7 mouse cellular contexts compared by ENCODE assay signal in the genomic region with DNA sequence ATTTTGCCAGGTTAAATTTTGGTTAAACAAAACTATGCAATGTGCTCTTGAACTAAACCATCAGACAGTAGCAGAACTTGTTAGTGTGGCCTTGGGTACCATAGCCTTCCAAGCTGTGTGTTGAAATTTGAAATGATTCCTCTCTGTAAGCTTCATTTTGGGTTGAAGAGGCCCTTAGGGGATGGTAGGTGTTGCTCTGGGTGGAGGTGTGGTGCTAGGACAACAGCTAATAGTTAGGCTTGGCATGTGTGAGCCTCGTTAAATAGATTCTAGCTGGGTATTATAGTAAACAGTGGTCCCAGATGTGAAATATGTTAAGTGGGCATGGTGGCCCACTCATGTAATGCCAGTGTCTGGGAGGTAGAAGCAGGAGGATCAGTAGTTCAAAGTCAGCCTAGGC. TPM values are rescaled to one million over a fixed set of nuclear protein-coding genes. Genes with fewer than 3 reads are reported as not detected.
DNase-seq lines count a peak whose midpoint lies in the region; ATAC-seq and TF ChIP-seq lines count a peak whose summit lies in the region.

No protein-coding gene starts in this region.

- no peak for TF ChIP-seq EP300 in stomach, postnatal 0 days (optimal IDR thresholded peaks at IDR 0.05)

- ATAC-seq in megakaryocyte, adult 5-6 weeks (ENCODE audit: poor library complexity, severe bottlenecking): no peak
- no peak for ATAC-seq in limb, embryonic 13.5 days (ENCODE audit: low FRiP score, low read depth)
- no peak for ATAC-seq in stomach, postnatal 0 days (ENCODE audit: low FRiP score, low TSS enrichment)

- H3K27ac ChIP-seq in forebrain, embryonic 10.5 days: peak overlapping the region; percentile 97
- H3K27ac ChIP-seq in limb, embryonic 13.5 days: no peak overlapping the region
- H3K27ac ChIP-seq in stomach, postnatal 0 days (replicated peaks): 0 out of 2 replicates have a peak overlapping the region, but pooled peaks have one; percentile 3

- 40% methylated on average over 1 of the region's 1 CpGs for WGBS in forebrain, embryonic 10.5 days
- 13% methylated on average over 1 of the region's 1 CpGs for WGBS in limb, embryonic 13.5 days
- 16% methylated on average over 1 of the region's 1 CpGs for WGBS in stomach, postnatal 0 days

- H3K36me3 ChIP-seq in megakaryocyte, embryonic 14.5 days (replicated peaks; ENCODE audit: low read length): peaks cover 44% of the 10 kb centered on the region
- H3K36me3 ChIP-seq in forebrain, embryonic 10.5 days (replicated peaks): peaks cover 52% of the 10 kb centered on the region
- H3K36me3 ChIP-seq in limb, embryonic 13.5 days: peaks cover 41% of the 10 kb centered on the region
- peaks cover 14% of the 10 kb centered on the region for H3K36me3 ChIP-seq in stomach, postnatal 0 days (ENCODE audit: control insufficient read depth, insufficient read depth, low read length)

- peak overlapping the region; percentile 92 for H3K9ac ChIP-seq in limb, embryonic 13.5 days
- peak overlapping the region; percentile 86 for H3K9ac ChIP-seq in stomach, postnatal 0 days (ENCODE audit: low read length)

- H3K9me3 ChIP-seq in megakaryocyte, embryonic 14.5 days: no peaks in the 10 kb centered on the region
- H3K9me3 ChIP-seq in forebrain, embryonic 10.5 days: no peaks in the 10 kb centered on the region
- no peaks in the 10 kb centered on the region for H3K9me3 ChIP-seq in limb, embryonic 13.5 days
- H3K9me3 ChIP-seq in stomach, postnatal 0 days (ENCODE audit: control insufficient read depth, low read length): no peaks in the 10 kb centered on the region

- TF ChIP-seq CTCF in stomach, postnatal 0 days (IDR thresholded peaks at IDR 0.05; ENCODE audit: low read depth): no peak

- H3K27me3 ChIP-seq in megakaryocyte, embryonic 14.5 days (replicated peaks): no peaks in the 10 kb centered on the region
- H3K27me3 ChIP-seq in forebrain, embryonic 10.5 days (ENCODE audit: poor library complexity, severe bottlenecking): no peaks in the 10 kb centered on the region
- H3K27me3 ChIP-seq in limb, embryonic 13.5 days: no peaks in the 10 kb centered on the region
- no peaks in the 10 kb centered on the region for H3K27me3 ChIP-seq in stomach, postnatal 0 days (ENCODE audit: control insufficient read depth, insufficient read depth, low read length)

- H3K4me1 ChIP-seq in megakaryocyte, embryonic 14.5 days: peaks cover 58% of the 10 kb centered on the region
- peaks cover 29% of the 10 kb centered on the region for H3K4me1 ChIP-seq in forebrain, embryonic 10.5 days
- H3K4me1 ChIP-seq in limb, embryonic 13.5 days: peaks cover 28% of the 10 kb centered on the region
- no peaks in the 10 kb centered on the region for H3K4me1 ChIP-seq in stomach, postnatal 0 days (replicated peaks; ENCODE audit: control insufficient read depth, insufficient read depth)

- peak overlapping the region; percentile 97 for H3K4me2 ChIP-seq in limb, embryonic 13.5 days (replicated peaks)
- peak overlapping the region; percentile 61 for H3K4me2 ChIP-seq in stomach, postnatal 0 days (replicated peaks; ENCODE audit: low read depth)

- peak overlapping the region; percentile 93 for H3K4me3 ChIP-seq in megakaryocyte, embryonic 14.5 days (replicated peaks)
- H3K4me3 ChIP-seq in forebrain, embryonic 10.5 days: peak overlapping the region; percentile 85
- peak overlapping the region; percentile 89 for H3K4me3 ChIP-seq in limb, embryonic 13.5 days
- H3K4me3 ChIP-seq in stomach, postnatal 0 days (ENCODE audit: low read depth, low read length): peak overlapping the region; percentile 60

- DNase-seq in forebrain, embryonic 10.5 days (ENCODE audit: extremely low spot score, low spot score): no peak
- DNase-seq in stomach, postnatal 0 days (ENCODE audit: low spot score): no peak
- DNase-seq in MN1 (ENCODE audit: low spot score): no peak
- DNase-seq in cerebellum, postnatal 25 days: no peak

RNA-seq across cellular contexts. Expression of a gene that starts 1.1 kb away (rescaled TPM):
- 47.3 and 75.6 TPM in 2 replicates for polyA plus RNA-seq in megakaryocyte, embryonic 14.5 days (2012; ENCODE audit: insufficient read depth, low replicate concordance)
- total RNA-seq in megakaryocyte, adult 5-6 weeks (2015): 891 and 940 TPM in 2 replicates
- 1,387 and 1,407 TPM in 2 replicates for total RNA-seq in megakaryocyte, adult 5-6 weeks (2017)
- polyA plus RNA-seq in forebrain, embryonic 10.5 days (2016; fragmentation: Nextera tagmentation; extraction: Ambion mirVana): 761 and 771 TPM in 2 replicates
- polyA plus RNA-seq in limb, embryonic 13.5 days (2015; fragmentation: Nextera tagmentation; extraction: Ambion mirVana): 780 and 782 TPM in 2 replicates
- 760 and 770 TPM in 2 replicates for polyA plus RNA-seq in stomach, postnatal 0 days (2015; fragmentation: Nextera tagmentation; extraction: Ambion mirVana)

RNA-seq across cellular contexts. Expression of a gene that starts 6.5 kb away (rescaled TPM):
- polyA plus RNA-seq in megakaryocyte, embryonic 14.5 days (2012; ENCODE audit: insufficient read depth, low replicate concordance): 0.99 and 1.0 TPM in 2 replicates
- total RNA-seq in megakaryocyte, adult 5-6 weeks (2015): 14.9 and 18.9 TPM in 2 replicates
- total RNA-seq in megakaryocyte, adult 5-6 weeks (2017): 25.0 TPM in 2 replicates
- polyA plus RNA-seq in forebrain, embryonic 10.5 days (2016; fragmentation: Nextera tagmentation; extraction: Ambion mirVana): 16.5 and 18.2 TPM in 2 replicates
- polyA plus RNA-seq in limb, embryonic 13.5 days (2015; fragmentation: Nextera tagmentation; extraction: Ambion mirVana): 21.4 and 23.0 TPM in 2 replicates
- polyA plus RNA-seq in stomach, postnatal 0 days (2015; fragmentation: Nextera tagmentation; extraction: Ambion mirVana): 6.8 and 7.3 TPM in 2 replicates

RNA-seq across cellular contexts. Expression of a gene that starts 32.6 kb away (rescaled TPM):
- polyA plus RNA-seq in megakaryocyte, embryonic 14.5 days (2012; ENCODE audit: insufficient read depth, low replicate concordance): 0.49 TPM in 1 of 2 replicates, not detected in the other
- total RNA-seq in megakaryocyte, adult 5-6 weeks (2015): 3.4 and 5.4 TPM in 2 replicates
- total RNA-seq in megakaryocyte, adult 5-6 weeks (2017): 3.0 and 7.4 TPM in 2 replicates
- polyA plus RNA-seq in forebrain, embryonic 10.5 days (2016; fragmentation: Nextera tagmentation; extraction: Ambion mirVana): 17.4 and 18.3 TPM in 2 replicates
- 10.9 and 11.6 TPM in 2 replicates for polyA plus RNA-seq in limb, embryonic 13.5 days (2015; fragmentation: Nextera tagmentation; extraction: Ambion mirVana)
- 1.9 and 2.6 TPM in 2 replicates for polyA plus RNA-seq in stomach, postnatal 0 days (2015; fragmentation: Nextera tagmentation; extraction: Ambion mirVana)
